Mouse (Mus musculus): ENCODE results near the gene Trappc13.
A peak's percentile ranks its signal among the peaks of the same experiment; 100 is the strongest.

DNA sequence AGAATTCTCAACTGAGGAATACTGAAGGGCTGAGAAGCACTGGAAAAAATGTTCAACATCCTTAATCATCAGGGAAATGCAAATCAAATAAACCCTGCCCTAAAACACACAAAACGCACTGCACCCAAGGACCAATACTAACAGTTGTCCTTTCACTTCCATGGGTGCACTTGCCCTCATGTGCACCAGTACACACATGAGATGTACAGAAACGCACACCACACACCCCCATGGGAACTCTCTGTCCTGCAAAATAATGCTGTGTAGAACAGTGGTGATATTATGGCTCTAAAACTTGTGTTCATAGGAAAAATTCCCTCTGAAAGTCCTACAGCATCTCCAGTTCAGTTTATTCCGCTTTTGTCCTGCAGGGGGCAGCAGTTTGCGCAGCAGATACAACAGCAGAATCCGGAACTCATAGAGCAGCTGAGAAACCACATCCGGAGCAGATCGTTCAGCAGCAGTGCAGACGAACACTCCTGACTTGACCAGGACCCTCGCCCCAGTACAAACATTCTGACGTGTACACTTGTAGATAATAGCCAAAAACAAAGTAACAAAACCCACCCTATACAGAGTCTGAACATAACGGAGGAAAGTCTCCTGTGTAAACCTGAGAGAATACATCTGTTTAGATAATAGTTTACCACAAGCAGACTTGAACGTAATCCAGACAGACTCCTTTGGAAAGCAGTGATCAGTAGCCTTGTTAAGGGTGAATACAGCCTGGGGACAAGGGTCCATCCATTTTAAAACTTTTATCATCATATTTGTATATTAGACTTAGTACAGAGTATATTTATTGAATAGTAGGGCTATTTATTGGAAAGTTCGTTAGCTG, 38.7 kb downstream of the Trappc13 start:
- TF ChIP-seq CTCF (conservative IDR thresholded peaks at IDR 0.05; ENCODE audit: insufficient read depth, insufficient read length, low read depth, low read length) (peak; percentile 81), POLR2A (IDR thresholded peaks at IDR 0.05; ENCODE audit: low read depth, low read length) (no peak)

Data from kidney, adult 2 months (tissue).